Mouse (Mus musculus) bone marrow, adult 2 months (tissue): ENCODE results near the gene Cmtm7. TPM values are rescaled to one million over a fixed set of nuclear protein-coding genes. Genes with fewer than 3 reads are reported as not detected.

Experiments
- H3K27ac ChIP-seq: fragments of 200-500 bp; 2 replicates; pipeline ENCODE4 v1.5.1; 2012; ENCODE audit warnings: low read depth, mild to moderate bottlenecking, control low read depth, inconsistent platforms, low read length; ENCODE audit not compliant: control insufficient read depth, poor library complexity, insufficient read depth
- H3K4me1 ChIP-seq: fragments of 200-500 bp; 2 replicates; pipeline ENCODE4 v1.6.1; 2011; ENCODE audit warnings: low read length; ENCODE audit not compliant: control insufficient read depth, insufficient read depth
- H3K4me3 ChIP-seq: fragments of 200-500 bp; replicated peaks from 2 replicates; pipeline ENCODE3; 2011; ENCODE audit warnings: mild to moderate bottlenecking, low read depth, low read length, control low read depth; ENCODE audit not compliant: control insufficient read depth
- CTCF ChIP-seq: fragments of 200-500 bp; IDR thresholded peaks from 2 replicates; pipeline ENCODE4 v1.5.1; 2011; ENCODE audit warnings: low read length, control low read depth; ENCODE audit not compliant: control insufficient read depth, insufficient read depth
- POLR2A ChIP-seq: fragments of 200-500 bp; IDR thresholded peaks from 2 replicates; pipeline ENCODE4 v1.6.1; 2011; ENCODE audit warnings: low read depth, mild to moderate bottlenecking, control low read depth, low read length, borderline replicate concordance; ENCODE audit not compliant: control insufficient read depth
- WGBS: fragments of 180-500 bp; shearing (Covaris S2); methylation state at CpG from one replicate; pipeline ENCODE4 v1.1.7; 2018; 5-methylcytosine and 5-hydroxymethylcytosine counted together
- polyA plus RNA-seq: library from polyadenylated mRNA; stranded (reverse); fragments of >200 nt; gene quantifications from 2 replicates; pipeline ENCODE4 v1.2.4, GENCODE M21; 2011; ENCODE audit warnings: low replicate concordance; ENCODE audit not compliant: missing spikeins, insufficient read depth, insufficient read length

Gene Cmtm7
- polyA plus RNA-seq, 1 experiment, result 300 TPM

DNA sequence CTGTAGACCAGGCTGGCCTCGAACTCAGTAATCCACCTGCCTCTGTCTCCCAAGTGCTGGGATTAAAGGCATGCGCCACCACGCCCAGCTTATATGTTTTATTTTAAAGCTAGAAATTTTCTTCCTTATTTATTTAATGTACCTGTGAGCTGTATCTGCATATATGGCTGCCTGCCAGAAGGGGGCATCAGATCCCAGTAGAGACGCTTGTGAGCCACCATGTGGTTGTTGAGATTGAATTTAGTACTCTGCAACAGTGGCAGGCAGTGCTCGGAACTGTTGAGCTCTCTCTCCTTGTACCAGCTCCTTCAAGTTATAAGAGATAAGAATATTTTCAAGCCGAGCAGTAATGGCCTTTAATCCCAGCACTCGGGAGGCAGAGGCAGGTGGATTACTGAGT lies 71.3 kb downstream of the Cmtm7 start:
- 69% methylated on average over 7 of the region's 7 CpGs for WGBS
- H3K4me1 ChIP-seq, result no peaks in the 10 kb centered on the region
- H3K4me3 ChIP-seq, result no peak overlapping the region
- H3K27ac ChIP-seq, result no peak overlapping the region
- TF ChIP-seq POLR2A, result no peak
- TF ChIP-seq CTCF, result peak; percentile 51; the same call in 1 of the 2 replicates

- 71% methylated on average over 4 of the region's 4 CpGs for WGBS
- no peaks in the 10 kb centered on the region for H3K4me1 ChIP-seq
Measured at GRCm38 (mm10) chr9:114707805-114708204, 73.9 kb downstream of the Cmtm7 start.

More at GRCm38 (mm10) chr9:114707805-114708204, 73.9 kb downstream of the Cmtm7 start:
- TF ChIP-seq CTCF (no peak), POLR2A (no peak)
- Histone ChIP-seq H3K4me3 (no peak overlapping the region), H3K27ac (no peak overlapping the region)

Other genes with a start within 250 kb of the Cmtm7 start
- 0.23 and 4.1 TPM in 2 replicates for gene Trim71, start 217.5 kb downstream of the Cmtm7 start, polyA plus RNA-seq
- 20.6 and 34.5 TPM in 2 replicates for gene Cnot10, start 141.7 kb downstream of the Cmtm7 start, polyA plus RNA-seq
- 17.9 and 25.0 TPM in 2 replicates for gene Dync1li1, start 93.1 kb downstream of the Cmtm7 start, polyA plus RNA-seq
- gene Cmtm6, start 50.7 kb downstream of the Cmtm7 start, polyA plus RNA-seq, result 12.4 and 21.3 TPM in 2 replicates
- 0.92 TPM in 1 of 2 replicates, not detected in the other for gene Cmtm8, start 62.3 kb upstream of the Cmtm7 start, polyA plus RNA-seq
- gene Gpd1l, start 152.1 kb upstream of the Cmtm7 start, polyA plus RNA-seq, result 12.3 and 14.6 TPM in 2 replicates
- gene Osbpl10, start 196.7 kb upstream of the Cmtm7 start, polyA plus RNA-seq, result not detected in 2 replicates
- 1,851 and 4,351 TPM in 2 replicates for gene Rps27rt, start 200.9 kb upstream of the Cmtm7 start, polyA plus RNA-seq